Mouse (Mus musculus): ENCODE measurements around the gene Mtln. TPM values are rescaled to one million over a fixed set of nuclear protein-coding genes. Genes with fewer than 3 reads are reported as not detected.

Gene Mtln
- total RNA-seq (2023), result 10 to 100 TPM; 13.3 to 15.5 TPM

DNA sequence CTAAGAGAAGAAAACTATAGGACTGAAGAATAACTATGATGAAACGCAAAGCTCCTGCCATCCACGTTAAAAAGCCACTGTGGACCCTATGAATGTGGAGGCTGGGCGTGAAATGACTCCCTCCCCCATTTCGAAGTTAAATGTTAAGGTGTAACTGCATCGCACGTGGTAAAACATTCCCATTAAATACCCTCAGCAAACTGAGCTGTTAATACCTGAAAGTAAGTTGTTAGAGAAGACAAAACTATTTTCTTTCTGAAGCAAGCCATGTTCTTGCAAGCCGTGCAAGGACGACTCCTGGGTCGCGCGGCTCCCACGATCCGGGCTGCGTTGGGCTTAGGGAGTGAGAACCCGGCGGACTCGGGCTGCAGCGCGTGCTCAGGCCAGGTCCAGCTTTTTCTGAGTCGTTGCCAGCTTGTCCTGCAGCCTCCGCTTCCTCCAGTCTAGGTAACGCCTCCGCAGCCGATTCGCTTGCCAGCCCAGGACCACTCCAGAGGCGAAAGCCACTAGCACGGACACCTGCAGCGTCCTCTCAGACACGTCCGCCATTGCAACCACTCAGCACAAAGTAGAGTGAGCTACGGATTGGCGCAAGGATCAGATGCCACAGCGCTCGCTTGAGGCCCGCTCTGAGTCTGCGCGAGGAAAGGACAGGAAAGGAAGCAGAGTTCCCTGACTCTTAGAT, at the start of gene Mtln:
Gene Mtln, minus strand, starts transcription at position 570 of the 685 bp plus-strand sequence.

DNA sequence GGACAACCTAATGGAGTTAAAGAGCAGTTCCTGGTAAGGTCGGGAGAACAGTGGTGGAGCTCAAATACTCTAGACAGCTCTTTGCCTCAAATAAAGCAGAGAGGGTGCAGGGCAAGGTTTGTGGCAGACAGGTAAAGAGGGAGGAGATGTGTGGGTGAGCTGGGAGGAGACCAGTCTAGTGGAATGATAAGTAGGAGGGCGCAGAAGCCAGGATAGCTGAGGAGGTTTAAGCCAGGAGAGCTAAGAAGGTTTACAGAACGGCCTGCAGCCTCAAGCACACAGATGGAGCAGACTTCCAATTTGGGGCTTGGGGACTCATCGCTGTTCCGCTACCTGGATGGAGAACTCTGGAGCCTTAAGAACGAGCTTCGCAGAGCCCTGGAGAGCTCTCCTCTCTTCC, 46.3 kb upstream of the Mtln start, which contains the start of gene Acoxl:
Gene Acoxl, plus strand, starts transcription at position 301 of the 400 bp plus-strand sequence.

DNA sequence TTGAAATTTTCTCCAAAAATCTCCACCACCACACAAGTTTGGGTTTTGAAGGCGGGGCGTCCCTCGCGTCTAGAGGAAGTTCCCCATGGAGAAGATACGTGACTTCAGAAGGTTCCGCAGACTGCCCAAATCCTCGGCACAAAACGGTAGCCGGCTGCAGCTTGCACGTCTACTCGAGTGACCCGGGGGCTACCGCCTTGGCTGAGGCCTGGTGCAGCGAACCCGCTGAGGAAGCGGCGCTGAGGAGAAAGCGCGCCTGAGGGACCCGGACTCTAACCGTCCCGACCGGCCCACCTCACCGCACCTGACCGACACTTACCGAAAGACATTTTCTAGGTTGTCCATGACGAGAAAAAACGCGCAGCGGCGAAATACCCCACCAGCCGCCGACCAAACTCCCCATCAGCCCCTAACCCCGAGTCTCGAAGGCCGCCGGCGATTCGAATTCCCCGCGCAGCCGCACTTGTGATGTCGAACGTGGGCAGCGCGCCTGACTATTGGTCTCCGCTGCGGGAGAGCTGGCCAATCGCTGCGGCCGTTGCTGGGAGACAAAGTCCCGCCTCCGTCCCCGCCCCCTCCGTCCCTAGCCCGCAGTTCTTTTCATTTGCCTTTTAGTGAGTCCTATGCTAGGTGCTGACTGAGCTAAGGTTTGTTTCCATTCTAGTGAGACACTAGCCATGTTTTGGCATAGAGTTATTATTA, 39.3 kb upstream of the Mtln start, which contains the start of gene Bub1:
Gene Bub1, minus strand, starts transcription at position 465 of the 702 bp plus-strand sequence.

DNA sequence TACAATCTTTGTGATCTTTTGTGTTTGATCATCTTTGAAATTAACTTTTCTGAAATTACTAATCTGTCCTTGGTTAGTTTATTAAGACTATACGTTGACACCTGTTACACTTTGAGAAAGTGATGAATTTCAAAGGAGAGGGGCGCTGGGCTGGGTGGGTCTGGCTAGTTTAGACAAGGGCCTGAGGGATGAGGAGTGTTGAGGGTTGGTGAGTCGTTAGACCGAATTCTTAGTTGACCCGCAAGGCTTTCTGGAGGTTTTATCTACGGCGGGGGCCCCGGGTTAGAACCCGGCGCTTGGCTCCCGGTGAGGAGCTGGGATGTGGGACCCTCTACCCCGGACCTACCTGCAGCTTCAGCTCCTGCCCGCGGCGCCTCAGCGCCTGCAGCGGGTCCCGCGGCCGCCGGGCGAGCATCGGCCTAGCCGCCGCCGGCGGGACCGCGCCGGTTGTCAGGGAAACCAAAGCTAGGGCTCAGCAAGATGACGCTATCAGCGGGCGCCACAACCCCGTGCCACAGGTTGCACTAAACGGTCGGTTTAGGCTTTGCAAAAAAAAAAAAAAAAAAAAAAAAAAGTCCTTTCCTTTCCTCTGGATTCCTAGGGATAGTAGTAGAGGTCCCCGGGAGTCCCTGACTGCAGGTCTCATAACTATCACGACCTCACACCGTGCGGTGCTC, 3.7 kb downstream of the Mtln start, which contains the start of gene Nphp1:
Gene Nphp1, minus strand, starts transcription at position 458 of the 677 bp plus-strand sequence.

Other genes starting within 250 kb of the Mtln start
- gene Zfp661, start 205.4 kb downstream of the Mtln start, total RNA-seq (2023), result 1 to 10 TPM; 2.5 to 2.9 TPM
- 10 to 100 TPM; 48.4 to 57.7 TPM for gene Mrps5, start 205.3 kb downstream of the Mtln start, total RNA-seq (2023)
- not detected for gene Mal, start 135.8 kb downstream of the Mtln start, total RNA-seq (2023)
- not detected for gene Mall, start 62.6 kb downstream of the Mtln start, total RNA-seq (2023)
- 1 to 10 TPM in 1 of 2 experiments, under 1 TPM in 1; 0.79 to 1.3 TPM for gene Nphp1, start 3.6 kb downstream of the Mtln start, total RNA-seq (2023)
- gene Bub1, start 39.4 kb upstream of the Mtln start, total RNA-seq (2023), result 1 to 10 TPM in 1 of 2 experiments, under 1 TPM in 1; 0.64 to 1.2 TPM
- gene Acoxl, start 46.4 kb upstream of the Mtln start, total RNA-seq (2023), result not detected